7 mouse cellular contexts compared by ENCODE assay signal in genomic region chr10:93070121-93070898, GRCm38 (mm10). TPM values are rescaled to one million over a fixed set of nuclear protein-coding genes. Genes with fewer than 3 reads are reported as not detected.
DNase-seq lines count a peak whose midpoint lies in the region; ATAC-seq and TF ChIP-seq lines count a peak whose summit lies in the region.

No protein-coding gene starts in this region.

- TF ChIP-seq CTCF in lung, embryonic 14.5 days (IDR thresholded peaks at IDR 0.05; ENCODE audit: low read depth): peak; percentile 70

- 60% methylated on average over 9 of the region's 9 CpGs for WGBS in lung, embryonic 14.5 days

- H3K36me3 ChIP-seq in lung, embryonic 14.5 days (ENCODE audit: insufficient read depth): no peaks in the 10 kb centered on the region

- H3K9me3 ChIP-seq in lung, embryonic 14.5 days (ENCODE audit: low read depth, low read length): no peaks in the 10 kb centered on the region

- H3K9ac ChIP-seq in lung, embryonic 14.5 days: no peak overlapping the region

- H3K27ac ChIP-seq in lung, embryonic 14.5 days (ENCODE audit: low read depth): peak overlapping the region; percentile 40; the same call in 1 of the 2 replicates

- H3K4me1 ChIP-seq in lung, embryonic 14.5 days (ENCODE audit: insufficient read depth): no peaks in the 10 kb centered on the region

- H3K27me3 ChIP-seq in lung, embryonic 14.5 days (ENCODE audit: insufficient read depth, low read length): no peaks in the 10 kb centered on the region

- H3K4me3 ChIP-seq in lung, embryonic 14.5 days (ENCODE audit: low read depth, low read length): no peak overlapping the region

- DNase-seq in urinary bladder, postnatal 36 days (ENCODE audit: low spot score in 2 of 2): peak; percentile 20 to 26
- no peak for DNase-seq in urinary bladder, adult 2 months (ENCODE audit: low spot score)
- DNase-seq in adrenal gland, postnatal 10 days: peak; percentile 73
- peak; percentile 44 to 49 for DNase-seq in frontal cortex, postnatal 14 days (ENCODE audit: low spot score in 2 of 2)
- peak; percentile 61 for DNase-seq in kidney, adult 9 months
- peak; percentile 81 for DNase-seq in lung, embryonic 14.5 days
- DNase-seq in spleen, postnatal 14 days (ENCODE audit: low spot score in 2 of 2): peak; percentile 53 to 80

- ATAC-seq in lung, embryonic 14.5 days (ENCODE audit: insufficient read depth): no peak

- no peak overlapping the region for H3K4me2 ChIP-seq in lung, embryonic 14.5 days

RNA-seq across cellular contexts. Expression of gene Cfap54, which starts 11.1 kb away (rescaled TPM):
- polyA plus RNA-seq in urinary bladder, adult 2 months (2012; rRNA removed): 0.01 and 0.18 TPM in 2 replicates
- 10 to 100 TPM in 1 of 2 experiments, 1 to 10 TPM in 1; 7.3 to 10.2 TPM for total RNA-seq in adrenal gland, postnatal 10 days (2021)
- 0.45 and 0.70 TPM in 2 replicates for polyA plus RNA-seq in lung, embryonic 14.5 days (2014; fragmentation: Nextera tagmentation; extraction: Ambion mirVana)
